Mouse (Mus musculus): ENCODE results near the gene Ramp2. TPM values are rescaled to one million over a fixed set of nuclear protein-coding genes. Genes with fewer than 3 reads are reported as not detected.
A peak's percentile ranks its signal among the peaks of the same experiment; 100 is the strongest.

Gene Ramp2
- polyA plus RNA-seq, 1 experiment: 25.8 TPM

GRCm38 (mm10) chr11:101236782-101237181 lies 9.0 kb upstream of the Ramp2 start:
- TF ChIP-seq POLR2A (IDR thresholded peaks at IDR 0.05; ENCODE audit: low read depth, low read length): no peak
- no peak for TF ChIP-seq CTCF (IDR thresholded peaks at IDR 0.05; ENCODE audit: extremely low read depth, insufficient read length, insufficient replicate concordance, low read depth, low read length)
- Histone ChIP-seq H3K27me3 (ENCODE audit: control insufficient read depth, insufficient read depth, low read length) (0 out of 2 replicates have a peak, but pooled peaks cover 2% of the 10 kb centered on the region), H3K36me3 (ENCODE audit: control insufficient read depth, insufficient read depth, low read length) (no peaks in the 10 kb centered on the region), H3K4me1 (ENCODE audit: control insufficient read depth, insufficient read depth, insufficient read length, low read length) (no peaks in the 10 kb centered on the region), H3K4me3 (ENCODE audit: low read depth, low read length) (no peak overlapping the region), H3K27ac (ENCODE audit: insufficient read depth, low read depth, low read length) (no peak overlapping the region)
- WGBS: 93% methylated on average over 5 of the region's 5 CpGs

- H3K27me3 ChIP-seq (ENCODE audit: control insufficient read depth, insufficient read depth, low read length): 0 out of 2 replicates have a peak, but pooled peaks cover 2% of the 10 kb centered on the region
- no peak for TF ChIP-seq CTCF (IDR thresholded peaks at IDR 0.05; ENCODE audit: extremely low read depth, insufficient read length, insufficient replicate concordance, low read depth, low read length)
- no peak for TF ChIP-seq POLR2A (IDR thresholded peaks at IDR 0.05; ENCODE audit: low read depth, low read length)
- H3K27ac ChIP-seq (ENCODE audit: insufficient read depth, low read depth, low read length): no peak overlapping the region
- H3K4me3 ChIP-seq (ENCODE audit: low read depth, low read length): no peak overlapping the region
- 60% methylated on average over 5 of the region's 5 CpGs for WGBS
- no peaks in the 10 kb centered on the region for H3K4me1 ChIP-seq (ENCODE audit: control insufficient read depth, insufficient read depth, insufficient read length, low read length)
- no peaks in the 10 kb centered on the region for H3K36me3 ChIP-seq (ENCODE audit: control insufficient read depth, insufficient read depth, low read length)
Observed at GRCm38 (mm10) chr11:101238071-101238647, 7.7 kb upstream of the Ramp2 start.

GRCm38 (mm10) chr11:101245071-101245470 lies 757 bp upstream of the Ramp2 start:
- H3K27ac ChIP-seq (ENCODE audit: insufficient read depth, low read depth, low read length): peak overlapping the region; percentile 60; the same call in 1 of the 2 replicates
- WGBS: 28% methylated on average over 4 of the region's 4 CpGs

GRCm38 (mm10) chr11:101246702-101247012 lies 829 bp downstream of the Ramp2 start:
- 43% methylated on average over 7 of the region's 7 CpGs for WGBS
- TF ChIP-seq POLR2A (IDR thresholded peaks at IDR 0.05; ENCODE audit: low read depth, low read length) (no peak), CTCF (IDR thresholded peaks at IDR 0.05; ENCODE audit: extremely low read depth, insufficient read length, insufficient replicate concordance, low read depth, low read length) (no peak)
- Histone ChIP-seq H3K4me1 (ENCODE audit: control insufficient read depth, insufficient read depth, insufficient read length, low read length) (peaks cover 13% of the 10 kb centered on the region), H3K36me3 (ENCODE audit: control insufficient read depth, insufficient read depth, low read length) (no peaks in the 10 kb centered on the region), H3K4me3 (ENCODE audit: low read depth, low read length) (peak overlapping the region; percentile 71), H3K27me3 (ENCODE audit: control insufficient read depth, insufficient read depth, low read length) (peaks cover 11% of the 10 kb centered on the region; the same call in 1 of the 2 replicates), H3K27ac (ENCODE audit: insufficient read depth, low read depth, low read length) (peak overlapping the region; percentile 62)

More at GRCm38 (mm10) chr11:101245071-101245470, 757 bp upstream of the Ramp2 start:
- Histone ChIP-seq H3K4me1 (ENCODE audit: control insufficient read depth, insufficient read depth, insufficient read length, low read length) (peaks cover 13% of the 10 kb centered on the region), H3K4me3 (ENCODE audit: low read depth, low read length) (no peak overlapping the region), H3K27me3 (ENCODE audit: control insufficient read depth, insufficient read depth, low read length) (peaks cover 13% of the 10 kb centered on the region; the same call in 1 of the 2 replicates), H3K36me3 (ENCODE audit: control insufficient read depth, insufficient read depth, low read length) (no peaks in the 10 kb centered on the region)
- TF ChIP-seq POLR2A (IDR thresholded peaks at IDR 0.05; ENCODE audit: low read depth, low read length) (no peak), CTCF (IDR thresholded peaks at IDR 0.05; ENCODE audit: extremely low read depth, insufficient read length, insufficient replicate concordance, low read depth, low read length) (no peak)

- H3K36me3 ChIP-seq (ENCODE audit: control insufficient read depth, insufficient read depth, low read length): no peaks in the 10 kb centered on the region
- TF ChIP-seq POLR2A (IDR thresholded peaks at IDR 0.05; ENCODE audit: low read depth, low read length) (no peak), CTCF (IDR thresholded peaks at IDR 0.05; ENCODE audit: extremely low read depth, insufficient read length, insufficient replicate concordance, low read depth, low read length) (no peak)
- H3K4me3 ChIP-seq (ENCODE audit: low read depth, low read length): 0 out of 2 replicates have a peak overlapping the region, but pooled peaks have one; percentile 10
- H3K27me3 ChIP-seq (ENCODE audit: control insufficient read depth, insufficient read depth, low read length): peaks cover 11% of the 10 kb centered on the region; the same call in 1 of the 2 replicates
- H3K27ac ChIP-seq (ENCODE audit: insufficient read depth, low read depth, low read length): no peak overlapping the region
- peaks cover 13% of the 10 kb centered on the region for H3K4me1 ChIP-seq (ENCODE audit: control insufficient read depth, insufficient read depth, insufficient read length, low read length)
- 86% methylated on average over 6 of the region's 6 CpGs for WGBS
Observed at GRCm38 (mm10) chr11:101247521-101248030, 1.7 kb downstream of the Ramp2 start.

- Histone ChIP-seq H3K27me3 (ENCODE audit: control insufficient read depth, insufficient read depth, low read length) (peaks cover 11% of the 10 kb centered on the region; the same call in 1 of the 2 replicates), H3K27ac (ENCODE audit: insufficient read depth, low read depth, low read length) (no peak overlapping the region), H3K36me3 (ENCODE audit: control insufficient read depth, insufficient read depth, low read length) (no peaks in the 10 kb centered on the region), H3K4me3 (ENCODE audit: low read depth, low read length) (no peak overlapping the region), H3K4me1 (ENCODE audit: control insufficient read depth, insufficient read depth, insufficient read length, low read length) (peaks cover 16% of the 10 kb centered on the region)
- TF ChIP-seq POLR2A (IDR thresholded peaks at IDR 0.05; ENCODE audit: low read depth, low read length): no peak
- peak; percentile 35; the same call in 1 of the 2 replicates for TF ChIP-seq CTCF (IDR thresholded peaks at IDR 0.05; ENCODE audit: extremely low read depth, insufficient read length, insufficient replicate concordance, low read depth, low read length)
- WGBS: 40% methylated on average over 14 of the region's 14 CpGs
Observed at GRCm38 (mm10) chr11:101248258-101248994, 2.6 kb downstream of the Ramp2 start.

GRCm38 (mm10) chr11:101251031-101251430 lies 5.2 kb downstream of the Ramp2 start:
- H3K4me1 ChIP-seq (ENCODE audit: control insufficient read depth, insufficient read depth, insufficient read length, low read length): peaks cover 8% of the 10 kb centered on the region
- WGBS: 66% methylated on average over 2 of the region's 2 CpGs
- TF ChIP-seq CTCF (IDR thresholded peaks at IDR 0.05; ENCODE audit: extremely low read depth, insufficient read length, insufficient replicate concordance, low read depth, low read length) (no peak), POLR2A (IDR thresholded peaks at IDR 0.05; ENCODE audit: low read depth, low read length) (no peak)
- no peak overlapping the region for H3K4me3 ChIP-seq (ENCODE audit: low read depth, low read length)
- H3K36me3 ChIP-seq (ENCODE audit: control insufficient read depth, insufficient read depth, low read length): no peaks in the 10 kb centered on the region
- H3K27ac ChIP-seq (ENCODE audit: insufficient read depth, low read depth, low read length): no peak overlapping the region
- H3K27me3 ChIP-seq (ENCODE audit: control insufficient read depth, insufficient read depth, low read length): peaks cover 4% of the 10 kb centered on the region; the same call in 1 of the 2 replicates
